Comparison of ENCODE assay signal across 8 mouse cellular contexts in the genomic region with DNA sequence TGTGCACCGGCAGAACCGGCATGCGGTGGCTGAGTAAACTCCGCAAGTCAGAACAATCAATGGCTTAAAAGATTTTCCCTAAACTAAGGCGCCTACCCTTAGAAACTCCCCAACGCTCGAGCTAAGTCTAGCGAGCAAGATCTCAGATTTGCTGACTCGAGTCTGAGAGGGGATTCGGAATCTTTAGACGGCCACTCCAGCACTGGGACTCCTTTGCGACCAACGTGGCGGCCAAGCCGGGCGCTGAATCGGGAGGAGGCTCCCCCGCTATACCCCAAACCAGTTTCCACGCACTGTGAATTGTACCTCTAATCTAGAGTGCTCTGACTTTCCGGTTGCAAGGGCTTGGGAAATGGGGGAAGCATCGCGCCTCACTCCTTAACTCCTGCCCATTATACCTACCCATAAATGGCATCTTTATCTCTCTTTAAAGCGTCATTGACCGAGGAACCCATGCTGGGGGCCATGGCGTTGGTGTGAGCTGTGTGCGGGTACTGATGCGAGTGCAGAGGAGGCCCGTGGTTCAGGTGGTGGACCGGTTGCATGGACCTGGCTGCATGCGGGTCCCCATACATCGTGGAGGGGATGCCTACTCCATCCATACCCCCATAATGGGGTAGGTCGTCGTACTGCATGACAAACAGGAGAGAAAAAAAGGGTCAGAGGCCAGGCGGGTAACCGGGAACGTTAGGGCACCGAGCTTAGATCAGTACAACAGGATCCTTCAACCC. TPM values are rescaled to one million over a fixed set of nuclear protein-coding genes. Genes with fewer than 3 reads are reported as not detected.
DNase-seq lines count a peak whose midpoint lies in the region; ATAC-seq lines count a peak whose summit lies in the region.

No protein-coding gene starts in this region.

- H3K4me1 ChIP-seq in erythroblast, embryonic 14.5 days (ENCODE audit: control insufficient read depth) = peaks cover 2% of the 10 kb centered on the region
- peaks cover 58% of the 10 kb centered on the region for H3K4me1 ChIP-seq in forebrain, embryonic 13.5 days
- H3K4me1 ChIP-seq in kidney, embryonic 16.5 days (ENCODE audit: insufficient read depth, low read length) = peaks cover 14% of the 10 kb centered on the region; the same call in 1 of the 2 replicates
- H3K4me1 ChIP-seq in midbrain, embryonic 16.5 days (ENCODE audit: control insufficient read depth, insufficient read depth, low read length) = peaks cover 11% of the 10 kb centered on the region

- H3K27ac ChIP-seq in forebrain, embryonic 13.5 days = peak overlapping the region; percentile 25; the same call in 1 of the 2 replicates
- peak overlapping the region; percentile 95 for H3K27ac ChIP-seq in kidney, embryonic 16.5 days (ENCODE audit: low read length)
- H3K27ac ChIP-seq in midbrain, embryonic 16.5 days (ENCODE audit: low read length) = peak overlapping the region; percentile 59

- H3K4me2 ChIP-seq in forebrain, embryonic 13.5 days = peak overlapping the region; percentile 85
- H3K4me2 ChIP-seq in kidney, embryonic 16.5 days (replicated peaks; ENCODE audit: low read depth, low read length) = peak overlapping the region; percentile 85
- H3K4me2 ChIP-seq in midbrain, embryonic 16.5 days (ENCODE audit: low read length) = peak overlapping the region; percentile 62

- no peak for ATAC-seq in erythroblast, adult 5-6 weeks (replicated peaks; ENCODE audit: low FRiP score, poor library complexity, severe bottlenecking)
- no peak for ATAC-seq in forebrain, embryonic 13.5 days
- ATAC-seq in kidney, embryonic 16.5 days (ENCODE audit: low FRiP score, low TSS enrichment) = no peak
- no peak for ATAC-seq in midbrain, embryonic 16.5 days

- H3K36me3 ChIP-seq in erythroblast, embryonic 14.5 days (ENCODE audit: control insufficient read depth) = no peaks in the 10 kb centered on the region; the same call in 1 of the 2 replicates
- H3K36me3 ChIP-seq in forebrain, embryonic 13.5 days (ENCODE audit: poor library complexity, severe bottlenecking) = no peaks in the 10 kb centered on the region
- H3K36me3 ChIP-seq in kidney, embryonic 16.5 days (ENCODE audit: insufficient read depth, low read length) = no peaks in the 10 kb centered on the region
- no peaks in the 10 kb centered on the region for H3K36me3 ChIP-seq in midbrain, embryonic 16.5 days (ENCODE audit: control insufficient read depth, insufficient read depth, low read length)

- peaks cover 86% of the 10 kb centered on the region for H3K27me3 ChIP-seq in erythroblast, embryonic 14.5 days (ENCODE audit: control insufficient read depth)
- H3K27me3 ChIP-seq in forebrain, embryonic 13.5 days = peaks cover 48% of the 10 kb centered on the region
- H3K27me3 ChIP-seq in kidney, embryonic 16.5 days (ENCODE audit: insufficient read depth, low read length) = peaks cover 6% of the 10 kb centered on the region; the same call in 1 of the 2 replicates
- peaks cover 11% of the 10 kb centered on the region for H3K27me3 ChIP-seq in midbrain, embryonic 16.5 days (ENCODE audit: control insufficient read depth, insufficient read depth, low read depth, low read length)

- H3K9ac ChIP-seq in forebrain, embryonic 13.5 days = peak overlapping the region; percentile 72
- H3K9ac ChIP-seq in kidney, embryonic 16.5 days (replicated peaks; ENCODE audit: low read length) = peak overlapping the region; percentile 89
- H3K9ac ChIP-seq in midbrain, embryonic 16.5 days (ENCODE audit: low read depth, low read length) = peak overlapping the region; percentile 68

- H3K9me3 ChIP-seq in erythroblast, embryonic 14.5 days (ENCODE audit: control insufficient read depth, low read length) = peaks cover 3% of the 10 kb centered on the region; the same call in 1 of the 2 replicates
- no peaks in the 10 kb centered on the region for H3K9me3 ChIP-seq in forebrain, embryonic 13.5 days (replicated peaks)
- H3K9me3 ChIP-seq in kidney, embryonic 16.5 days (ENCODE audit: low read length) = no peaks in the 10 kb centered on the region
- H3K9me3 ChIP-seq in midbrain, embryonic 16.5 days (replicated peaks; ENCODE audit: control insufficient read depth, low read length, poor library complexity, severe bottlenecking) = no peaks in the 10 kb centered on the region

- 2% methylated on average over 37 of the region's 37 CpGs for WGBS in forebrain, embryonic 13.5 days
- 3% methylated on average over 37 of the region's 37 CpGs for WGBS in kidney, embryonic 16.5 days
- 2% methylated on average over 37 of the region's 37 CpGs for WGBS in midbrain, embryonic 16.5 days

- H3K4me3 ChIP-seq in erythroblast, embryonic 14.5 days (replicated peaks) = peak overlapping the region; percentile 38
- H3K4me3 ChIP-seq in forebrain, embryonic 13.5 days = peak overlapping the region; percentile 61
- H3K4me3 ChIP-seq in kidney, embryonic 16.5 days (ENCODE audit: low read length) = peak overlapping the region; percentile 74
- peak overlapping the region; percentile 34 for H3K4me3 ChIP-seq in midbrain, embryonic 16.5 days (ENCODE audit: low read depth, low read length)

- DNase-seq in Muller cell, postnatal 12 days (ENCODE audit: inconsistent ontology term) = peak; percentile 61
- no peak for DNase-seq in frontal cortex, postnatal 10 days (ENCODE audit: low spot score in 2 of 2)
- DNase-seq in c-Kit-positive CD71-positive TER-119-positive erythroid progenitor cells, embryonic 14.5 days (ENCODE audit: low spot score) = no peak

RNA-seq across cellular contexts. Expression of gene Meis1, which starts 2.9 kb away (rescaled TPM):
- polyA plus RNA-seq in erythroblast, embryonic 14.5 days (2012) = 0.06 and 0.10 TPM in 2 replicates
- total RNA-seq in erythroblast, adult 5-6 weeks (2015; ENCODE audit: low replicate concordance) = 0.38 and 2.5 TPM in 2 replicates
- total RNA-seq in erythroblast, adult 5-6 weeks (2017; ENCODE audit: low replicate concordance) = 2.4 and 3.3 TPM in 2 replicates
- polyA plus RNA-seq in forebrain, embryonic 13.5 days (2015; fragmentation: Nextera tagmentation; extraction: Ambion mirVana) = 28.6 and 46.9 TPM in 2 replicates
- 124 and 127 TPM in 2 replicates for polyA plus RNA-seq in kidney, embryonic 16.5 days (2015; fragmentation: Nextera tagmentation; extraction: Ambion mirVana)
- 34.6 and 35.5 TPM in 2 replicates for polyA plus RNA-seq in midbrain, embryonic 16.5 days (2015; fragmentation: Nextera tagmentation; extraction: Ambion mirVana)

Comparison
In these comparisons a context has a peak if more than half of its experiments do, and no peak if none do; other contexts are left out.
1. H3K27ac ChIP-seq: peak in every context shown above with its lines; median percentile 95 in kidney, embryonic 16.5 days; 59 in midbrain, embryonic 16.5 days; 25 in forebrain, embryonic 13.5 days.
2. RNA of gene Meis1, which starts 2.9 kb away (polyA plus RNA-seq): 124 to 127 TPM in kidney, embryonic 16.5 days, 34.6 to 35.5 TPM in midbrain, embryonic 16.5 days and 28.6 to 46.9 TPM in forebrain, embryonic 13.5 days; 0.06 to 0.10 TPM in erythroblast, embryonic 14.5 days; every median in the first group is over 10 times any median in the second.
3. Peak in every context shown above with its lines, with median percentiles within 50 percentile points of each other: H3K4me3 ChIP-seq, H3K4me2 ChIP-seq and H3K9ac ChIP-seq.